Mouse (Mus musculus): ENCODE data around the gene Klrb1. TPM values are rescaled to one million over a fixed set of nuclear protein-coding genes. Genes with fewer than 3 reads are reported as not detected.

The Klrb1 gene
- polyA plus RNA-seq, 1 experiment from 2014 or later = not detected

Other genes starting within 250 kb of the Klrb1 start
- gene Pzp, start 196.3 kb downstream of the Klrb1 start, polyA plus RNA-seq (2015; fragmentation: Nextera tagmentation; extraction: Ambion mirVana) = 0.86 and 1.4 TPM in 2 replicates
- gene A2ml1, start 141.5 kb downstream of the Klrb1 start, polyA plus RNA-seq (2015; fragmentation: Nextera tagmentation; extraction: Ambion mirVana) = 0.26 and 0.32 TPM in 2 replicates
- not detected in 2 replicates for gene Klrb1a, start 99.5 kb downstream of the Klrb1 start, polyA plus RNA-seq (2015; fragmentation: Nextera tagmentation; extraction: Ambion mirVana)
- 0.08 and 0.19 TPM in 2 replicates for gene Clec2h, start 60.7 kb downstream of the Klrb1 start, polyA plus RNA-seq (2015; fragmentation: Nextera tagmentation; extraction: Ambion mirVana)
- 0.06 and 0.30 TPM in 2 replicates for gene Klrb1c, start 66.2 kb upstream of the Klrb1 start, polyA plus RNA-seq (2015; fragmentation: Nextera tagmentation; extraction: Ambion mirVana)
- gene Gm44511, start 103.3 kb upstream of the Klrb1 start, polyA plus RNA-seq (2015; fragmentation: Nextera tagmentation; extraction: Ambion mirVana) = not detected in 2 replicates
- 0.36 TPM in 1 of 2 replicates, not detected in the other for gene Klrb1b, start 103.3 kb upstream of the Klrb1 start, polyA plus RNA-seq (2015; fragmentation: Nextera tagmentation; extraction: Ambion mirVana)
- gene Clec2i, start 164.5 kb upstream of the Klrb1 start, polyA plus RNA-seq (2015; fragmentation: Nextera tagmentation; extraction: Ambion mirVana) = 0.12 TPM in 1 of 2 replicates, not detected in the other
- gene BC035044, start 168.1 kb upstream of the Klrb1 start, polyA plus RNA-seq (2015; fragmentation: Nextera tagmentation; extraction: Ambion mirVana) = 0.65 and 0.87 TPM in 2 replicates
- not detected in 2 replicates for gene Clec2g, start 211.3 kb upstream of the Klrb1 start, polyA plus RNA-seq (2015; fragmentation: Nextera tagmentation; extraction: Ambion mirVana)